Mouse (Mus musculus): ENCODE data around the gene Tpra1.

- no peak for TF ChIP-seq CTCF (IDR thresholded peaks at IDR 0.05; ENCODE audit: insufficient read depth, low read depth, low read length)
- no peak for TF ChIP-seq POLR2A (IDR thresholded peaks at IDR 0.05; ENCODE audit: insufficient read depth, low read depth, low read length)
These were observed 33.8 kb downstream of the Tpra1 start for GRCm38 (mm10) chr6:88935735-88936276.
